Mouse (Mus musculus) stomach, postnatal 0 days (tissue): ENCODE measurements around the gene Hrct1.

Experiments used
- CTCF ChIP-seq: IDR thresholded peaks from 2 replicates; pipeline ENCODE4 v1.5.1; 2016; ENCODE audit warnings: antibody characterized with exemption, low read depth, mild to moderate bottlenecking, moderate library complexity
- EP300 ChIP-seq: optimal IDR thresholded peaks from 2 replicates; pipeline ENCODE3; 2016; ENCODE audit warnings: antibody characterized with exemption

GRCm38 (mm10) chr4:43742637-43743036, 15.6 kb downstream of the Hrct1 start:
- TF ChIP-seq CTCF (no peak), EP300 (no peak)
